Mouse (Mus musculus): Measurements from ENCODE around the gene Ap1ar.

- TF ChIP-seq CTCF (IDR thresholded peaks at IDR 0.05; ENCODE audit: low read depth), result no peak
- TF ChIP-seq EP300 (IDR thresholded peaks at IDR 0.05; ENCODE audit: low read depth), result no peak
Measured at GRCm38 (mm10) chr3:127820400-127820799, 16.9 kb downstream of the Ap1ar start.

Measured in liver, embryonic 14.5 days (tissue).